ENCODE assay signal across 14 mouse cellular contexts in the genomic region with DNA sequence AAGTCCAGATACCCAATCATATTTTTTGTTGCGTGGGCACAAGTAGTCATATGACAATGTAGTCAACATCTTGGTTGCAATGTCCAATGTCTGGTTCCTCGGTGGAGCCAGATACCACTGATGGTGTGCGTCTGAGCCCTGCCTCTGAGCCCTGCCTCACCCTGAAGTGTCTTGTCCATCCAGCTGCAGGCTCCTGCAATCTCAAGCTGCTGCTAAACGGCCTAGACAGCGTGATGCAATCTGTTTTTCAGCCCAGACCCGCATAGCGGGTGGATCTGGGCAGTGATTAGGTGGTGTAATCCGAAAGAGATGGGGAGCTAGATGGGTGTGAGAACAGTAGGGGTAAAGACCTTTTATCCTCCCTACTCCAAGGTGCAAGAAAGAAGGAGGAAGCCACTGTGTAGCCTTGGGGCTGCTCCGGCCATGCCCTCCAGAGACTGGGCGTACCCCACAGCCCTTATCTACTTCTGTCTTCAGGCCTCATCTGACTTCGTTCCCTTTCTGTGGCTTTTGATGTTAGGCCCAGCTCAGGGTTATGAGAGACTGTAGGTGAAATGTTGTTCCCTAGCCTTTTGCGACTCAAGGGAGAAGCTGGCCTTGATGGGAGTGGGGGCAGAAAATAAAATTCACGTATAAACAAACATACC.
DNase-seq lines count a peak whose midpoint lies in the region; ATAC-seq and TF ChIP-seq lines count a peak whose summit lies in the region.
"Had no signal": no experiment of that assay in that cellular context is flagged by ENCODE, and none has a peak within 500 bp of the region (broad histone marks: within the 10 kb centered on the region; RNA-seq: fewer than 3 reads in every experiment).

No protein-coding gene starts in this region.

- H3K36me3 ChIP-seq in liver, postnatal 0 days (replicated peaks; ENCODE audit: insufficient read depth, low read length) = 0 out of 2 replicates have a peak, but pooled peaks cover 3% of the 10 kb centered on the region
- H3K36me3 ChIP-seq in liver, embryonic 16.5 days (ENCODE audit: control insufficient read depth, insufficient read depth) = no peaks in the 10 kb centered on the region
- H3K36me3 ChIP-seq: hindbrain, embryonic 12.5 days; neural tube, embryonic 12.5 days had no signal

- no peak overlapping the region for H3K9ac ChIP-seq in liver, postnatal 0 days (replicated peaks)
- H3K9ac ChIP-seq in liver, embryonic 16.5 days (ENCODE audit: low read depth, low read length) = no peak overlapping the region
- H3K9ac ChIP-seq: hindbrain, embryonic 12.5 days; neural tube, embryonic 12.5 days had no signal

- no peak overlapping the region for H3K4me3 ChIP-seq in liver, postnatal 0 days (ENCODE audit: low read depth, low read length)
- H3K4me3 ChIP-seq in liver, embryonic 16.5 days (ENCODE audit: low read depth, low read length) = no peak overlapping the region
- H3K4me3 ChIP-seq: hindbrain, embryonic 12.5 days; megakaryocyte, embryonic 14.5 days; neural tube, embryonic 12.5 days had no signal

- H3K4me2 ChIP-seq in liver, postnatal 0 days (ENCODE audit: low read depth, low read length) = no peak overlapping the region
- H3K4me2 ChIP-seq in liver, embryonic 16.5 days (ENCODE audit: low read depth, low read length) = no peak overlapping the region
- H3K4me2 ChIP-seq: hindbrain, embryonic 12.5 days; neural tube, embryonic 12.5 days had no signal

- peaks cover 13% of the 10 kb centered on the region for H3K4me1 ChIP-seq in liver, postnatal 0 days (ENCODE audit: insufficient read depth)
- peaks cover 24% of the 10 kb centered on the region for H3K4me1 ChIP-seq in liver, embryonic 16.5 days (ENCODE audit: control insufficient read depth, low read depth, low read length)

- TF ChIP-seq EP300 in liver, postnatal 0 days (IDR thresholded peaks at IDR 0.05; ENCODE audit: low read depth) = no peak

- DNase-seq in liver = peak; percentile 36
- no peak for DNase-seq in liver, postnatal 0 days
- peak; percentile 56 for DNase-seq in NIH3T3 (ENCODE audit: low read depth)
- no peak for DNase-seq in gastrocnemius, postnatal 4 days (ENCODE audit: low spot score in 2 of 2)
- DNase-seq in cerebellum, adult 11-12 months = no peak
- DNase-seq: cerebellum, adult 8-10 months; kidney, postnatal 10 days; right cerebral cortex, postnatal 14 days had no signal

- WGBS in liver, postnatal 0 days (ENCODE audit: insufficient replicate concordance) = 44% methylated on average over 13 of the region's 13 CpGs
- WGBS in liver, embryonic 16.5 days (ENCODE audit: insufficient replicate concordance) = 28% methylated on average over 13 of the region's 13 CpGs

- no peaks in the 10 kb centered on the region for H3K27me3 ChIP-seq in liver, postnatal 0 days (ENCODE audit: insufficient read depth, low read length)
- no peaks in the 10 kb centered on the region; the same call in 1 of the 2 replicates for H3K27me3 ChIP-seq in liver, embryonic 16.5 days (ENCODE audit: control insufficient read depth, insufficient read depth, low read depth, low read length)
- H3K27me3 ChIP-seq: hindbrain, embryonic 12.5 days; neural tube, embryonic 12.5 days had no signal

- TF ChIP-seq CTCF in liver, postnatal 0 days (IDR thresholded peaks at IDR 0.05; ENCODE audit: low read depth) = no peak

- H3K9me3 ChIP-seq in liver, postnatal 0 days (ENCODE audit: low read length) = no peaks in the 10 kb centered on the region
- no peaks in the 10 kb centered on the region for H3K9me3 ChIP-seq in liver, embryonic 16.5 days (replicated peaks; ENCODE audit: control insufficient read depth, low read length)
- H3K9me3 ChIP-seq: hindbrain, embryonic 12.5 days; megakaryocyte, embryonic 14.5 days; neural tube, embryonic 12.5 days had no signal

- ATAC-seq in liver, postnatal 0 days = no peak
- ATAC-seq in erythroid progenitor cell, adult 5-6 weeks (replicated peaks; ENCODE audit: low FRiP score, poor library complexity, severe bottlenecking) = peak; percentile 81
- ATAC-seq in liver, embryonic 16.5 days (ENCODE audit: low read depth) = peak; percentile 67
- ATAC-seq in cerebellum, adult (ENCODE audit: insufficient number of reproducible peaks, low FRiP score, low TSS enrichment) = no peak

- no peak overlapping the region for H3K27ac ChIP-seq in liver, postnatal 0 days (ENCODE audit: low read depth)
- no peak overlapping the region for H3K27ac ChIP-seq in liver, embryonic 16.5 days (ENCODE audit: low read length)
- H3K27ac ChIP-seq: hindbrain, embryonic 12.5 days; neural tube, embryonic 12.5 days had no signal

Comparison
In these comparisons a context has a peak if more than half of its experiments do, and no peak if none do; other contexts are left out.
1. DNase-seq: peak in liver (single experiment) and NIH3T3 (single experiment); none in liver, postnatal 0 days (single experiment), gastrocnemius, postnatal 4 days (0 of 2) and cerebellum, adult 11-12 months (single experiment).
2. ATAC-seq: peak in erythroid progenitor cell, adult 5-6 weeks (single experiment) and liver, embryonic 16.5 days (single experiment); none in liver, postnatal 0 days (single experiment) and cerebellum, adult (single experiment).